Mouse (Mus musculus): ENCODE measurements around the gene Apobec4.

Gene Apobec4

GRCm38 (mm10) chr1:152750312-152750965 lies at the start of gene Apobec4:
Gene Apobec4, plus strand, starts transcription at chr1:152750551.
- no peak for DNase-seq (ENCODE audit: low spot score in 2 of 2)

DNA sequence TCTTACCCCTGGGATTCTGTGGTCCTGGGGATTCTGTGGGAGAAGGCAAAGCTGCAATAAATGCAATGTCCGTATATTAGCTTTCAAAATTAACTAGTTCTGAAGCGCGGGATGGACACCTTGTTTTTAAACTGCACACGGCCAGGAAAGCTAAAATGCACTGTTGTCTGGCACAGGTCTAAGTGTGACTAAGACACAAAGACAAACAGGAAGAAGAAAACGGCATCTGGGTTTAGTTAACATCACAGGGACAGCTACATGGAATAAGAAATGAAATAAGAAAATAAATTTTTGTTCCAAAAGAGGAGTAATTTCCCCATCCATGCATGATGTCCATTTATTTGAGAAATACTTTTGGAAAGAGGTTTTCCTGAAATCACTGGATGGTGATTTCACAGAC lies 49.3 kb upstream of the Apobec4 start:
- DNase-seq (ENCODE audit: low spot score in 2 of 2), result no peak

DNA sequence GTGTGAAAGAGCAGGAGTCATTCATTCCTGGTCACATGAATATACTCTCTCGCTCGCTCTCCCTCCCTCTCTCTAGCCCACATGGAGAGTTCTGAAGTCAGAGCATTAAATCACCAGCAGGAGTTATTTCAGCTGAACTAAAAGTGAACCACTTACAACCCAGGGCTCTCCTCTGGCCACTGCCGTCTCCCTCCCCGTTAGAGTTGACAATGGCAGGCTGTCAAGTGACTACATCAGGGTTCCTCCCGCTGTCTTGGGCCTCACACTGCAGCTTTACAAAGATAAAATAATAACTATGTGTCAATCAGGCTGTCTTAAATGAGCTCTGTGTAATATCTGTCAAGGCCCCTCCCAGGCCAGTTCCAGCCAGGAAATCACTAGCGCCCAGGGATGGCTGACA lies 47.4 kb upstream of the Apobec4 start:
- no peak for DNase-seq (ENCODE audit: low spot score in 2 of 2)

- no peak for DNase-seq (ENCODE audit: low spot score in 2 of 2)
Measured at GRCm38 (mm10) chr1:152703941-152704340, 46.4 kb upstream of the Apobec4 start.

GRCm38 (mm10) chr1:152707560-152707959 lies 42.8 kb upstream of the Apobec4 start:
- DNase-seq (ENCODE audit: low spot score in 2 of 2), result no peak

- no peak for DNase-seq (ENCODE audit: low spot score in 2 of 2)
Measured at GRCm38 (mm10) chr1:152711037-152711436, 39.3 kb upstream of the Apobec4 start.

GRCm38 (mm10) chr1:152713924-152714323 lies 36.4 kb upstream of the Apobec4 start:
- DNase-seq (ENCODE audit: low spot score in 2 of 2), result no peak

GRCm38 (mm10) chr1:152714405-152714804 lies 35.9 kb upstream of the Apobec4 start:
- DNase-seq (ENCODE audit: low spot score in 2 of 2), result no peak

- DNase-seq (ENCODE audit: low spot score in 2 of 2), result no peak
Measured at GRCm38 (mm10) chr1:152717329-152717728, 33.0 kb upstream of the Apobec4 start.

DNA sequence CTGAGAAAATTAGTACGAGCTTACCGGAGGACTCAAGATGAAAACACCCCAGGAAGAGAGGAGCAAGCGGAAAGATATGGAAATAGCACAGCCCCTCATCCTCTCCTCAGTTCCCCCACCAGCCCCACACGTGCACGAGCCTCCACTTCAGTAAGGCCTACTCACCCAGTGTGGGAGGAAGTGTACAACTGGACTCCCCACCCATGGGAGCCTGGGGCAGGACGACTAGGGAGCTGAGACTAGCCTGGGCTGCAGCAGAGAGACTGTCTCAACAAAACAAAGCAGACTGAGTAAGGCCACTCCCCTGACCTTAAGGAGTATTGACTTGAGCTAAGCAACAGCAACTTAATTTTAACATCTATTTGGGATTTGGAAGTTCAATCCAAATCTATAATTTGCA lies 32.2 kb upstream of the Apobec4 start:
- DNase-seq (ENCODE audit: low spot score in 2 of 2), result no peak

GRCm38 (mm10) chr1:152720969-152721368 lies 29.4 kb upstream of the Apobec4 start:
- DNase-seq (ENCODE audit: low spot score in 2 of 2), result no peak

DNA sequence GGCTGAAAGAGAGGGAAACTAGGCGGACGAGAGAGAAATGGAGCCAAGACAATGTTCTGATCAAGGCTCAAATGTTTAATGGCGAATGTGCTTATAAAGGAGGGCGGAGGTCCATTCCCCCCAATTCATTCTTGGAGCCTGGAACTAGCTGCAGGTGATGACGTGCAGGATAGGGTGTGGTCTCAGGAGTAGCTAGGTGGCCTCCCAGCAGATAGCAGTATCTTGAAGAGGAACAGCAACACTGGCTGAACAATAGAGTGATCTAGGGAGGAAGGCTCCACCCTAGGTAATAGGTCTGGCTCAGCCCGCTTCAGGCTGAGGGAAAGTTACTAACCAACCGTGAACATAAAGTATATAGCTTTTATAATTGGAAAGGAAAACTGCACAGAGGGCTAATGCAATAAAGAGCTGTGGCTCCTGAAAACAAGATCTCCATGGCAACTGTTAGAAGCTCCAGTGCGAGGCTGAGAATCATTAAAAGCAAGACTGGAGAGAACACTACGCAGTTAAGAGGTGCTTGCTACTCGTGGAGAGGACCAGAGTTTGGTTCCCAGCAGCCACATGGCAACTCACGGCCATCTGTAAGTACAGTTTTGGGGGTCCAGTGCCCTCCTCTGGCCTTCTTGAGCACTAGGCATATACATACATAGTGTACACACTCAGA lies 28.7 kb upstream of the Apobec4 start:
- DNase-seq (ENCODE audit: low spot score in 2 of 2), result no peak

DNA sequence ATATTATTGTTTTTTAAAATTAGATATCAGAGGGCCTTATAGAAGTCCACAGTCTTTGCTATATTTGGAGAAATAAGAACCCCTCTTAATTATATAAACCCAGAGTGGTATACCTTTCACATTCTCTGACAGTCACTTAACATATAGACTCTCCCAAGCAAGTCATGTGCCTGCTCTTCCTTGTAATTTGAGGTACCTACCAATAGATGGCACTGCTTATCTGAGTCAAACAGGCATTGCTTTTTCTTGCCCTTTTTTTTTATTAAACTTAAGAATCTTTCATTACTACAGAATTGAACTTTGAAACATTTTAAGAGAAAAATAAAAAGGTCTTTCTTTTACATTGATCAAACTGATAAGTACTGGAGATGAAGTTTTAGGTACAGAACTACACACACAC lies 26.1 kb upstream of the Apobec4 start:
- DNase-seq (ENCODE audit: low spot score in 2 of 2), result no peak

- DNase-seq (ENCODE audit: low spot score in 2 of 2), result no peak
Measured at GRCm38 (mm10) chr1:152726095-152726494, 24.3 kb upstream of the Apobec4 start.

DNA sequence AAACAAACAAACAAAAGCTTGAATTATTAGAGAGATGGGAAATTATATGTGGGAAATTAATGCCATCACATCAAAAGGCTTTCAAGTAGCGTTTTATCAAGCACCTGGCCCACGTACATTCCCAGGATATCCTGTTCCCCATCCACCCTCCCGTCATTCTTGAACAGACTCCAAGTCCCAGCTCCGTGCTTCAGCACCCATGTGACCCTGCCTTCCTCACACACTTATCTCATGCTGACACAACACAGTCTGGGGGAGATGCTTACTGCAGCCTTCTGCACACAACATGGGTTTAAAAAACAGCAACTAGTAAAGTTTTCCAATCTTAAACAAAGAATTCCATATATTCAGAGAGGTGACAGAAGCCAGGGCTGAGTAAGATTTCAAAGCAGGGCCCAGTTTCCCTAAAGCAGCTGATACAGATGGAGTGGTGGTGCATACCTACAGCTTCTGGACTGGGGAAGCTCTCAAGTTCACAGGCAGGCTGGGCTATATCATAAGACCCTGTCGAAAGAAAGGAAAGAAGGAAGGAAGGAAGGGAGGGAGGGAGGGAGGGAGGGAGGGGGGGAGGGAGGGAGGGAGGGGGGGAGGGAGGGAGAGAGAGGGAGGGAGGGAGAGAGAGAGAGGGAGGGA lies 22.6 kb upstream of the Apobec4 start:
- DNase-seq (ENCODE audit: low spot score in 2 of 2), result no peak

GRCm38 (mm10) chr1:152738793-152739192 lies 11.6 kb upstream of the Apobec4 start:
- DNase-seq (ENCODE audit: low spot score in 2 of 2), result no peak

GRCm38 (mm10) chr1:152739374-152739773 lies 11.0 kb upstream of the Apobec4 start:
- no peak for DNase-seq (ENCODE audit: low spot score in 2 of 2)

DNA sequence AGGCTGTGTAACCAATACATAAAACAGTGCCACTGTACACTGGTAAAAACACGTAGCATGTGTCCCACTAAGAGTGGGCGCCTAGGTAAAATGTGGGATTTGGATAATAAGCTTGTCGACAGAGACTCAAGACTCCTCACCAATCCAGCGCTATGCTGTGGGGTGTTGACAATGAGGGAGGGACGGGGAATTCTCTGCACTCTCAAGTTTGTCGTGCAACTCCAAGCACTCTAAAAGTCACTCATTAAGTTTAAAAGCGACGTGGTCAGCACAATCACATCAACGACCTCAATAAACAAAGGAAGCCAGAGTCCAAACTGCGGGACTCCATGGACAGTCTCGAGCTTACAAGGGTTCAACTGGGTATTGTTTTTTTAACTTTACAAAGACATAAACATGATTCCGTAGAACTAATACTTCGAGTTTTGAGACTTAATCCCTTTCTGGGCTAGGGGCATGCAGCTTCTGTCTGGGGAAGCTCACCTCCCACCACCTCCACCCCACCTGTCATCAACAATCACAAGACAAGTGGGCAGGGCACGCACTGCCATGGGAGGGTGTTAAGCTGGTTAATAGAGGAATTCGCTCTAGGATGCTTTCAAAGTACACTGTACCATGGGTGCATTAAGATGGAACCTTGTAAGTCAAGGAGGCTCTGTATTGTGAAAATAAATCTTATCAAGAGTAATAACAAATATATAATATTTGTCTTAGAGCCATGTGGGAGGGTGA lies 7.1 kb upstream of the Apobec4 start:
- no peak for DNase-seq (ENCODE audit: low spot score in 2 of 2)

DNA sequence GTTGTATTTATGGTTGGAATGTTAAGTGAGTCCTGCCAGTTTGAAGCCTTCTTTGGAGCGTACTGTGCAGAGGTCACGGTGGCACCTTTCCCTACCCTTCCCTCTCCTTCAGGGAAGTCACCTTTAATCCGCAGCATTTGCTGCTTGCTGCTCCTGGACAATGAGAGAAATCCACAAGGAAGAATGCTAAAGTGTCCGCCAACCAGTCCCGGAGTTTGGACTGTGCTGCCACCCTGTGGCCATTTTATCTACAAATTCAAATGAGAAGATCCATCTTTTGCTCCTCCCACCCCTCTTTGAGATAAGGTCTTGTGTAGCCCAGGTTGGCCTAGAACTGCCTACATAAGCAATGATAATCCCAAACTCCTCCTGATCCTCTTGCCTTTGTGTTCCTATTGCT lies 3.9 kb upstream of the Apobec4 start:
- peak; percentile 56 to 66 for DNase-seq (ENCODE audit: low spot score in 2 of 2)

DNA sequence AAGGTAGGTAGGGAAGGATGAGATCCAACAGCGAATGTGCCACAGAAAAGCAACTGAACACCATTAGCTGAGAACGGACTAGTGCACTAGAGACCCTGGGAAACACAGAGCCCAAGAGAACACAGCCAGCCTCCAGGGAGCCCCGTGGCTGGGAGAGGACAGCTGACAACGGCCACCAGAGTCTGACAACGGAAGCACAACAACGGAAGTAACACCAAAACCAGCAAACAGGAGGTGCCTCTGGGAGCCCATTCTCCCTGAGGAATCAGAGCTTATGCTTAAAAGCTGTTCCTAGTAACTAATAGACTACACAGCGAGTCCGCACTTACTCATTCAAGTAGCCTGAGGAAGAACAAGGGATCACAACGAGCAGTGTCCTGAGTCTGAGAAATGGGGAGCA lies 1.1 kb upstream of the Apobec4 start:
- DNase-seq (ENCODE audit: low spot score in 2 of 2), result no peak

GRCm38 (mm10) chr1:152761791-152762190 lies 11.4 kb downstream of the Apobec4 start:
- no peak for DNase-seq (ENCODE audit: low spot score in 2 of 2)

GRCm38 (mm10) chr1:152766032-152766772 lies 15.9 kb downstream of the Apobec4 start, which contains the start of the genes Rgl1 and Arpc5:
Gene Rgl1, minus strand, starts transcription at chr1:152766351.
Gene Arpc5, plus strand, starts transcription at chr1:152766542.
- peak; percentile 93 to 96 for DNase-seq (ENCODE audit: low spot score in 2 of 2)

Measured in urinary bladder, adult 18-20 months (tissue).